Mouse (Mus musculus): ENCODE results near the gene Fam120a.

Fam120a gene

GRCm38 (mm10) chr13:48967956-48968749, at the start of gene Fam120a:
TSS of gene Fam120a (minus strand) at chr13:48968017.
- peak; percentile 83 to 91 for DNase-seq (ENCODE audit: low spot score in 2 of 2)

GRCm38 (mm10) chr13:49017375-49017774, 49.6 kb upstream of the Fam120a start:
- DNase-seq (ENCODE audit: low spot score in 2 of 2), result no peak

- no peak for DNase-seq (ENCODE audit: low spot score in 2 of 2)
These were observed 48.5 kb upstream of the Fam120a start for GRCm38 (mm10) chr13:49016311-49016761.

- DNase-seq (ENCODE audit: low spot score in 2 of 2), result peak; percentile 30 to 69
These were observed 47.8 kb upstream of the Fam120a start for GRCm38 (mm10) chr13:49015366-49016306.

- no peak for DNase-seq (ENCODE audit: low spot score in 2 of 2)
These were observed 45.5 kb upstream of the Fam120a start for GRCm38 (mm10) chr13:49013206-49013794.

- DNase-seq (ENCODE audit: low spot score in 2 of 2), result no peak
These were observed 33.9 kb upstream of the Fam120a start for GRCm38 (mm10) chr13:49001691-49002090.

GRCm38 (mm10) chr13:48998591-48998990, 30.8 kb upstream of the Fam120a start:
- peak; percentile 42 to 73 for DNase-seq (ENCODE audit: low spot score in 2 of 2)

- DNase-seq (ENCODE audit: low spot score in 2 of 2), result no peak
These were observed 28.9 kb upstream of the Fam120a start for GRCm38 (mm10) chr13:48996731-48997130.

- no peak for DNase-seq (ENCODE audit: low spot score in 2 of 2)
These were observed 27.1 kb upstream of the Fam120a start for GRCm38 (mm10) chr13:48994903-48995302.

GRCm38 (mm10) chr13:48992914-48993313, 25.1 kb upstream of the Fam120a start:
- no peak for DNase-seq (ENCODE audit: low spot score in 2 of 2)

GRCm38 (mm10) chr13:48990138-48990537, 22.3 kb upstream of the Fam120a start:
- DNase-seq (ENCODE audit: low spot score in 2 of 2), result no peak

- no peak for DNase-seq (ENCODE audit: low spot score in 2 of 2)
These were observed 14.8 kb upstream of the Fam120a start for GRCm38 (mm10) chr13:48982482-48983098.

- no peak for DNase-seq (ENCODE audit: low spot score in 2 of 2)
These were observed 11.3 kb upstream of the Fam120a start for GRCm38 (mm10) chr13:48979069-48979468.

GRCm38 (mm10) chr13:48977858-48978257, 10.0 kb upstream of the Fam120a start:
- DNase-seq (ENCODE audit: low spot score in 2 of 2), result no peak

GRCm38 (mm10) chr13:48974699-48975098, 6.9 kb upstream of the Fam120a start:
- no peak for DNase-seq (ENCODE audit: low spot score in 2 of 2)

GRCm38 (mm10) chr13:48974266-48974665, 6.4 kb upstream of the Fam120a start:
- no peak for DNase-seq (ENCODE audit: low spot score in 2 of 2)

- DNase-seq (ENCODE audit: low spot score in 2 of 2), result no peak
These were observed 5.4 kb upstream of the Fam120a start for GRCm38 (mm10) chr13:48973231-48973630.

- peak in 1 of 2 experiments; percentile 52 for DNase-seq (ENCODE audit: low spot score in 2 of 2)
These were observed 3.2 kb upstream of the Fam120a start for GRCm38 (mm10) chr13:48971033-48971432.

GRCm38 (mm10) chr13:48970566-48970965, 2.7 kb upstream of the Fam120a start:
- DNase-seq (ENCODE audit: low spot score in 2 of 2), result no peak

GRCm38 (mm10) chr13:48968750-48969088, 902 bp upstream of the Fam120a start:
- DNase-seq (ENCODE audit: low spot score in 2 of 2), result no peak
